Mouse (Mus musculus) gastrocnemius, adult 8-10 months (tissue): ENCODE results near the gene Emsy. TPM values are rescaled to one million over a fixed set of nuclear protein-coding genes. Genes with fewer than 3 reads are reported as not detected.

Source experiments
- DNase-seq, 2 experiments: peaks; one replicate each; pipeline ENCODE4 v3.0.0; 2022; ENCODE audit warnings: low spot score in 2 of 2
- total RNA-seq, 4 experiments: library from RNA; stranded (reverse); gene quantifications; 2 replicates each; pipeline ENCODE4 v1.2.4; 2022

The Emsy gene
- total RNA-seq, 4 experiments from 2014 or later, result 14.1 to 16.4 (median 14.5) TPM

- DNase-seq, result no peak
Measured at GRCm38 (mm10) chr7:98577461-98577860, 79.1 kb downstream of the Emsy start.

- DNase-seq, result no peak
Measured at GRCm38 (mm10) chr7:98575651-98576239, 80.8 kb downstream of the Emsy start.

GRCm38 (mm10) chr7:98574771-98575191 lies 81.8 kb downstream of the Emsy start:
- no peak for DNase-seq

GRCm38 (mm10) chr7:98574271-98574670 lies 82.3 kb downstream of the Emsy start:
- no peak for DNase-seq

GRCm38 (mm10) chr7:98573231-98573781 lies 83.3 kb downstream of the Emsy start:
- DNase-seq, result no peak

- peak; percentile 11 to 50 for DNase-seq
Measured at GRCm38 (mm10) chr7:98572223-98572868, 84.2 kb downstream of the Emsy start.

GRCm38 (mm10) chr7:98570824-98571505 lies 85.6 kb downstream of the Emsy start:
- no peak for DNase-seq

GRCm38 (mm10) chr7:98567056-98567455 lies 89.5 kb downstream of the Emsy start:
- DNase-seq, result no peak

- DNase-seq, result no peak
Measured at GRCm38 (mm10) chr7:98564607-98565364, 91.8 kb downstream of the Emsy start.

GRCm38 (mm10) chr7:98563991-98564390 lies 92.6 kb downstream of the Emsy start:
- DNase-seq, result no peak

- DNase-seq, result no peak
Measured at GRCm38 (mm10) chr7:98562966-98563365, 93.6 kb downstream of the Emsy start.

- no peak for DNase-seq
Measured at GRCm38 (mm10) chr7:98562186-98562585, 94.4 kb downstream of the Emsy start.

- DNase-seq, result no peak
Measured at GRCm38 (mm10) chr7:98561556-98562164, 94.9 kb downstream of the Emsy start.

- peak in 1 of 2 experiments; percentile 44 for DNase-seq
Measured at GRCm38 (mm10) chr7:98558128-98558921, 98.3 kb downstream of the Emsy start.

GRCm38 (mm10) chr7:98556767-98557394 lies 99.7 kb downstream of the Emsy start:
- no peak for DNase-seq

GRCm38 (mm10) chr7:98551041-98551440 lies 105.5 kb downstream of the Emsy start:
- no peak for DNase-seq

GRCm38 (mm10) chr7:98550596-98550995 lies 106.0 kb downstream of the Emsy start:
- no peak for DNase-seq

GRCm38 (mm10) chr7:98548839-98549238 lies 107.7 kb downstream of the Emsy start:
- peak in 1 of 2 experiments; percentile 30 for DNase-seq

GRCm38 (mm10) chr7:98544556-98544955 lies 112.0 kb downstream of the Emsy start:
- no peak for DNase-seq

GRCm38 (mm10) chr7:98543853-98544370 lies 112.7 kb downstream of the Emsy start:
- DNase-seq, result no peak
